Comparison of ENCODE assay signal across 16 mouse cellular contexts in genomic region chrX:132452986-132453385, GRCm38 (mm10).
A peak's percentile ranks its signal among the peaks of the same experiment; 100 is the strongest.
DNase-seq lines count a peak whose midpoint lies in the region; ATAC-seq and TF ChIP-seq lines count a peak whose summit lies in the region.
"Had no signal": no experiment of that assay in that cellular context is flagged by ENCODE, and none has a peak within 500 bp of the region (broad histone marks: within the 10 kb centered on the region; RNA-seq: fewer than 3 reads in every experiment).

No protein-coding gene starts in this region.

- 26% methylated on average over 2 of the region's 2 CpGs for WGBS in heart, adult 2 months
- WGBS in heart, embryonic 11.5 days (ENCODE audit: insufficient replicate concordance): 44% methylated on average over 2 of the region's 2 CpGs
- WGBS in limb, embryonic 14.5 days: 31% methylated on average over 2 of the region's 2 CpGs
- 50% methylated on average over 2 of the region's 2 CpGs for WGBS in limb, embryonic 10.5 days
- 42% methylated on average over 2 of the region's 2 CpGs for WGBS in neural tube, embryonic 15.5 days

- TF ChIP-seq EP300 in heart, adult 2 months (IDR thresholded peaks at IDR 0.05; ENCODE audit: insufficient read depth, low read depth, low read length): no peak

- intact Hi-C loops in heart, adult 2 months (cut with DNase I): no loop called here

- peak; percentile 17; the same call in 1 of the 2 replicates for TF ChIP-seq CTCF in heart, adult 2 months (IDR thresholded peaks at IDR 0.05)
- TF ChIP-seq CTCF in Patski (IDR thresholded peaks at IDR 0.05): peak; percentile 43

- H3K79me2 ChIP-seq in heart, adult 2 months (replicated peaks; ENCODE audit: control insufficient read depth, insufficient read depth, low read length): no peaks in the 10 kb centered on the region

- DNase-seq in heart, adult 2 months: no peak
- peak; percentile 4 for DNase-seq in limb, embryonic 14.5 days (ENCODE audit: low spot score)
- no peak for DNase-seq in limb, embryonic 10.5 days (ENCODE audit: low spot score)
- DNase-seq in Patski (ENCODE audit: low read depth, low spot score): no peak
- DNase-seq in mesoderm, embryonic 11.5 days (ENCODE audit: low read depth, low spot score): peak; percentile 2
- DNase-seq in urinary bladder, postnatal 4 days (ENCODE audit: low spot score in 2 of 2): no peak
- DNase-seq: cerebellum, postnatal 36 days; gastrocnemius, postnatal 10 days; kidney, postnatal 25 days; right cerebral cortex, postnatal 14 days had no signal

- no peaks in the 10 kb centered on the region for H3K36me3 ChIP-seq in heart, adult 2 months (ENCODE audit: control insufficient read depth, insufficient read depth, low read length)
- no peaks in the 10 kb centered on the region for H3K36me3 ChIP-seq in heart, embryonic 11.5 days (ENCODE audit: control insufficient read depth, insufficient read depth, low read length)
- no peaks in the 10 kb centered on the region for H3K36me3 ChIP-seq in limb, embryonic 14.5 days (ENCODE audit: control insufficient read depth, insufficient read depth, low read length)
- H3K36me3 ChIP-seq in limb, embryonic 10.5 days: no peaks in the 10 kb centered on the region
- H3K36me3 ChIP-seq in neural tube, embryonic 15.5 days: no peaks in the 10 kb centered on the region
- H3K36me3 ChIP-seq: limb, embryonic 12.5 days; lung, embryonic 15.5 days; midbrain, embryonic 15.5 days had no signal

- H3K4me3 ChIP-seq in heart, adult 2 months: no peak overlapping the region
- H3K4me3 ChIP-seq in heart, embryonic 11.5 days (ENCODE audit: low read depth, low read length): no peak overlapping the region
- no peak overlapping the region for H3K4me3 ChIP-seq in limb, embryonic 14.5 days (replicated peaks; ENCODE audit: low read length)
- no peak overlapping the region for H3K4me3 ChIP-seq in limb, embryonic 10.5 days
- no peak overlapping the region for H3K4me3 ChIP-seq in neural tube, embryonic 15.5 days (replicated peaks)
- H3K4me3 ChIP-seq: limb, embryonic 12.5 days; lung, embryonic 15.5 days; midbrain, embryonic 15.5 days had no signal

- no peak for ATAC-seq in heart, embryonic 11.5 days (replicated peaks; ENCODE audit: insufficient number of reproducible peaks, low FRiP score, low TSS enrichment)
- no peak for ATAC-seq in limb, embryonic 14.5 days (ENCODE audit: low FRiP score, low read depth)
- no peak for ATAC-seq in Patski
- ATAC-seq in neural tube, embryonic 15.5 days (ENCODE audit: low FRiP score): no peak
- ATAC-seq: midbrain, embryonic 15.5 days had no signal

- CTCF ChIA-PET in Patski (lab: Charles Lee): interaction anchor here (1.3 kb wide), 1 partner anchor 9 kb away, joined by 3 read pairs; no protein-coding TSS in a partner anchor

- TF ChIP-seq POLR2A in heart, adult 2 months (IDR thresholded peaks at IDR 0.05; ENCODE audit: insufficient read depth, low read depth, low read length): no peak
- no peak for TF ChIP-seq POLR2A in limb, embryonic 14.5 days (IDR thresholded peaks at IDR 0.05; ENCODE audit: borderline replicate concordance, extremely low read depth, insufficient read depth, insufficient read length)

- in situ Hi-C loops in Patski (cut with MboI; ENCODE audit: low pct_unique_long_range_greater_than_20kb): no loop called here

- no peaks in the 10 kb centered on the region for H3K4me1 ChIP-seq in heart, adult 2 months (ENCODE audit: control insufficient read depth, insufficient read depth, low read length)
- no peaks in the 10 kb centered on the region for H3K4me1 ChIP-seq in heart, embryonic 11.5 days (ENCODE audit: control insufficient read depth, insufficient read depth, low read length)
- H3K4me1 ChIP-seq in limb, embryonic 14.5 days (ENCODE audit: control insufficient read depth, insufficient read depth, low read length): no peaks in the 10 kb centered on the region
- no peaks in the 10 kb centered on the region for H3K4me1 ChIP-seq in limb, embryonic 10.5 days
- no peaks in the 10 kb centered on the region for H3K4me1 ChIP-seq in neural tube, embryonic 15.5 days
- H3K4me1 ChIP-seq: limb, embryonic 12.5 days; lung, embryonic 15.5 days; midbrain, embryonic 15.5 days had no signal

- H3K9ac ChIP-seq in heart, adult 2 months (ENCODE audit: low read depth, low read length): no peak overlapping the region
- H3K9ac ChIP-seq in heart, embryonic 11.5 days (ENCODE audit: low read depth, low read length): no peak overlapping the region
- H3K9ac ChIP-seq in limb, embryonic 14.5 days (ENCODE audit: low read depth, low read length, severe bottlenecking): no peak overlapping the region
- no peak overlapping the region for H3K9ac ChIP-seq in neural tube, embryonic 15.5 days (replicated peaks)
- H3K9ac ChIP-seq: limb, embryonic 12.5 days; lung, embryonic 15.5 days; midbrain, embryonic 15.5 days had no signal

- H3K9me3 ChIP-seq in heart, embryonic 11.5 days (replicated peaks; ENCODE audit: control insufficient read depth, low read length): no peaks in the 10 kb centered on the region
- H3K9me3 ChIP-seq in limb, embryonic 14.5 days (ENCODE audit: control insufficient read depth, low read length): no peaks in the 10 kb centered on the region
- H3K9me3 ChIP-seq in limb, embryonic 10.5 days (replicated peaks): no peaks in the 10 kb centered on the region
- no peaks in the 10 kb centered on the region for H3K9me3 ChIP-seq in neural tube, embryonic 15.5 days (replicated peaks)
- H3K9me3 ChIP-seq: limb, embryonic 12.5 days; lung, embryonic 15.5 days; midbrain, embryonic 15.5 days had no signal

- H3K4me2 ChIP-seq in heart, embryonic 11.5 days: no peak overlapping the region
- no peak overlapping the region for H3K4me2 ChIP-seq in limb, embryonic 14.5 days (replicated peaks; ENCODE audit: low read depth, low read length, severe bottlenecking)
- no peak overlapping the region for H3K4me2 ChIP-seq in neural tube, embryonic 15.5 days
- H3K4me2 ChIP-seq: limb, embryonic 12.5 days; lung, embryonic 15.5 days; midbrain, embryonic 15.5 days had no signal

- no peak overlapping the region for H3K27ac ChIP-seq in heart, adult 2 months
- H3K27ac ChIP-seq in heart, embryonic 11.5 days (ENCODE audit: low read depth, low read length): no peak overlapping the region
- no peak overlapping the region for H3K27ac ChIP-seq in limb, embryonic 14.5 days (replicated peaks; ENCODE audit: low read depth, low read length)
- H3K27ac ChIP-seq in limb, embryonic 10.5 days: no peak overlapping the region
- no peak overlapping the region for H3K27ac ChIP-seq in neural tube, embryonic 15.5 days (replicated peaks)
- H3K27ac ChIP-seq: limb, embryonic 12.5 days; lung, embryonic 15.5 days; midbrain, embryonic 15.5 days had no signal

- H3K27me3 ChIP-seq in heart, adult 2 months (ENCODE audit: control insufficient read depth, insufficient read depth, low read length): no peaks in the 10 kb centered on the region
- no peaks in the 10 kb centered on the region for H3K27me3 ChIP-seq in heart, embryonic 11.5 days (ENCODE audit: control insufficient read depth, insufficient read depth, low read length)
- H3K27me3 ChIP-seq in limb, embryonic 14.5 days (ENCODE audit: control insufficient read depth, insufficient read depth, low read length): no peaks in the 10 kb centered on the region
- peaks cover 2% of the 10 kb centered on the region; the same call in 1 of the 2 replicates for H3K27me3 ChIP-seq in limb, embryonic 10.5 days (ENCODE audit: low read depth, poor library complexity, severe bottlenecking)
- H3K27me3 ChIP-seq in Patski: peaks cover 37% of the 10 kb centered on the region
- no peaks in the 10 kb centered on the region for H3K27me3 ChIP-seq in neural tube, embryonic 15.5 days (replicated peaks)
- H3K27me3 ChIP-seq: CH12.LX; limb, embryonic 12.5 days; lung, embryonic 15.5 days had no signal

- POLR2A ChIA-PET in Patski (lab: Charles Lee): no interaction called here

Comparison
In these comparisons a context has a peak if more than half of its experiments do, and no peak if none do; other contexts are left out.
1. DNase-seq: peak in limb, embryonic 14.5 days (single experiment) and mesoderm, embryonic 11.5 days (single experiment); none in heart, adult 2 months (0 of 2), limb, embryonic 10.5 days (single experiment), Patski (single experiment) and urinary bladder, postnatal 4 days (0 of 2).